Comparison of ENCODE assay signal across 7 mouse cellular contexts in the genomic region with DNA sequence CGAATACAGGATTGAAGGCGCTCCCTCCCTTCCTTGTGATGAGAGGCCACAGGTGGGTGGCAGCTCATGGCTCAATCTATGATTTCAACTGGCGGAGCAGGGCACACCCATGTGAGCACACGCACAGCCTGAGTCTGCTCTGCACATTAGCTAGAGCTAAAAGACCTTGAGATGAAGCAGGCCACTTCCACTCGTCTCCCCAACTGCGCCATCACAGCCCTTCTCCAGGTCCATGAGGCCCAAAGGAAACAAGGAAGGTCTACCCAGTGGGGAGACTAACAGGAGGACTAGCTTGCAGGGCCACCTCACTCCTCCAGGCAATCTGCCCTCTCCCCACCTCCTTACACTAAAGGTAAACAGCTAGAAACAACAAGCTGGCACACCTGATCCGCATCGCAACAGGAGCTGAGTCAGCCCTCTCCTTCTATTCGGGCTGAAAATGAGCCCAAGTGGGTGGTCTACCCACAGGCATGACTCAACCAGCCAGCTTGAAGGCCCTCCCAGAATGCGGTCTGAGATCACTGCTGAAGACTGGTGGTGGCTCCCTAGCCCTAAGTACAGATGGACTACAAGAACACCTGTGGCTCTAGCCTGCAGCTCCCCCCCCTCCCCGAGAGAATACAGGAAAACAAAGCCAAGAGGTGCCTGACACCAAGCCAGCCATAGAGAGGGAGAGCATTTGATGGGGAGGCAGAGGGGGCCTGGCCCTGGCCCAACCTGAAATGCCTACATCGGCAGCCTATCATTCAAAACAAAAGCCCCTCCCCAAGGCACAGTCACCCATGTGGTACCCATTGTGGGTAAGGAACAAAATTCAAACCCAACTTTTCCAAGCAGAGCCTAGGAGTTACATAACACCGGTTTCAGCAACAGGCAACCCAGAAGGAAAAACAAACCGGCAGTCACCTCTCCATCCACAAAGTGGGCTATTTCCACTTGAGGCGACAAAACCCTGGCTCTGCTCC. TPM values are rescaled to one million over a fixed set of nuclear protein-coding genes. Genes with fewer than 3 reads are reported as not detected.
DNase-seq lines count a peak whose midpoint lies in the region; ATAC-seq and TF ChIP-seq lines count a peak whose summit lies in the region.

No protein-coding gene starts in this region.

- peaks cover 34% of the 10 kb centered on the region; the same call in 1 of the 2 replicates for H3K36me3 ChIP-seq in lung, embryonic 14.5 days (ENCODE audit: insufficient read depth)
- H3K36me3 ChIP-seq in forebrain, embryonic 13.5 days (ENCODE audit: poor library complexity, severe bottlenecking), result peaks cover 41% of the 10 kb centered on the region
- peaks cover 50% of the 10 kb centered on the region for H3K36me3 ChIP-seq in liver, embryonic 13.5 days

- H3K27me3 ChIP-seq in lung, embryonic 14.5 days (ENCODE audit: insufficient read depth, low read length), result no peaks in the 10 kb centered on the region
- no peaks in the 10 kb centered on the region for H3K27me3 ChIP-seq in forebrain, embryonic 13.5 days
- H3K27me3 ChIP-seq in liver, embryonic 13.5 days, result no peaks in the 10 kb centered on the region

- no peak for ATAC-seq in lung, embryonic 14.5 days (ENCODE audit: insufficient read depth)
- ATAC-seq in forebrain, embryonic 13.5 days, result no peak
- no peak for ATAC-seq in liver, embryonic 13.5 days (ENCODE audit: low read depth)
- no peak for ATAC-seq in megakaryocyte progenitor cell, adult 5-6 weeks (replicated peaks; ENCODE audit: poor library complexity)

- TF ChIP-seq POLR2A in brain, embryonic 14.5 days (IDR thresholded peaks at IDR 0.05; ENCODE audit: borderline replicate concordance, extremely low read depth, insufficient read depth, insufficient read length, poor library complexity, severe bottlenecking), result no peak

- H3K4me3 ChIP-seq in lung, embryonic 14.5 days (ENCODE audit: low read depth, low read length), result peak overlapping the region; percentile 100
- peak overlapping the region; percentile 100 for H3K4me3 ChIP-seq in forebrain, embryonic 13.5 days
- H3K4me3 ChIP-seq in liver, embryonic 13.5 days (replicated peaks), result peak overlapping the region; percentile 90

- H3K4me2 ChIP-seq in lung, embryonic 14.5 days, result peak overlapping the region; percentile 100
- peak overlapping the region; percentile 96 for H3K4me2 ChIP-seq in forebrain, embryonic 13.5 days
- peak overlapping the region; percentile 89 for H3K4me2 ChIP-seq in liver, embryonic 13.5 days

- DNase-seq in lung, embryonic 14.5 days, result peak; percentile 28
- no peak for DNase-seq in lung, postnatal 25 days (ENCODE audit: low spot score)
- peak; percentile 28 for DNase-seq in brain, embryonic 14.5 days (ENCODE audit: low read depth)
- DNase-seq in liver, embryonic 13.5 days, result no peak
- DNase-seq in gastrocnemius, postnatal 4 days (ENCODE audit: low spot score in 2 of 2), result no peak

- no peak overlapping the region; the same call in 1 of the 2 replicates for H3K27ac ChIP-seq in lung, embryonic 14.5 days (ENCODE audit: low read depth)
- no peak overlapping the region for H3K27ac ChIP-seq in forebrain, embryonic 13.5 days
- H3K27ac ChIP-seq in liver, embryonic 13.5 days, result peak overlapping the region; percentile 97

- peaks cover 17% of the 10 kb centered on the region for H3K4me1 ChIP-seq in lung, embryonic 14.5 days (ENCODE audit: insufficient read depth)
- peaks cover 56% of the 10 kb centered on the region for H3K4me1 ChIP-seq in forebrain, embryonic 13.5 days
- peaks cover 88% of the 10 kb centered on the region for H3K4me1 ChIP-seq in liver, embryonic 13.5 days (replicated peaks)

- peak overlapping the region; percentile 97 for H3K9ac ChIP-seq in lung, embryonic 14.5 days
- peak overlapping the region; percentile 99 for H3K9ac ChIP-seq in forebrain, embryonic 13.5 days
- peak overlapping the region; percentile 99 for H3K9ac ChIP-seq in liver, embryonic 13.5 days

- H3K9me3 ChIP-seq in lung, embryonic 14.5 days (ENCODE audit: low read depth, low read length), result no peaks in the 10 kb centered on the region
- no peaks in the 10 kb centered on the region for H3K9me3 ChIP-seq in forebrain, embryonic 13.5 days (replicated peaks)
- H3K9me3 ChIP-seq in liver, embryonic 13.5 days (replicated peaks), result no peaks in the 10 kb centered on the region

- 32% methylated on average over 15 of the region's 15 CpGs for WGBS in lung, embryonic 14.5 days
- WGBS in forebrain, embryonic 13.5 days, result 57% methylated on average over 15 of the region's 15 CpGs
- 32% methylated on average over 15 of the region's 15 CpGs for WGBS in liver, embryonic 13.5 days (ENCODE audit: insufficient replicate concordance)

- no peak for TF ChIP-seq CTCF in lung, embryonic 14.5 days (IDR thresholded peaks at IDR 0.05; ENCODE audit: low read depth)
- no peak for TF ChIP-seq CTCF in brain, embryonic 14.5 days (IDR thresholded peaks at IDR 0.05; ENCODE audit: borderline replicate concordance, extremely low read depth, insufficient read depth, insufficient read length)

RNA-seq across cellular contexts. Expression of a gene that starts 1.8 kb away (rescaled TPM):
- 23.3 and 27.2 TPM in 2 replicates for polyA plus RNA-seq in lung, embryonic 14.5 days (2014; fragmentation: Nextera tagmentation; extraction: Ambion mirVana)
- 20.5 and 40.3 TPM in 2 replicates for polyA plus RNA-seq in brain, embryonic 14.5 days (2012; rRNA removed)
- 14.2 and 16.3 TPM in 2 replicates for polyA plus RNA-seq in forebrain, embryonic 13.5 days (2015; fragmentation: Nextera tagmentation; extraction: Ambion mirVana)
- 11.5 and 12.8 TPM in 2 replicates for polyA plus RNA-seq in liver, embryonic 13.5 days (2015; fragmentation: Nextera tagmentation; extraction: Ambion mirVana)
- total RNA-seq in megakaryocyte progenitor cell, adult 5-6 weeks (2015), result 13.9 and 15.3 TPM in 2 replicates
- 32.3 and 32.5 TPM in 2 replicates for total RNA-seq in megakaryocyte progenitor cell, adult 5-6 weeks (2017)
- total RNA-seq in gastrocnemius, postnatal 4 days (2021), result 10 to 100 TPM; 45.0 to 47.9 TPM

RNA-seq across cellular contexts. Expression of a gene that starts 21.7 kb away (rescaled TPM):
- 2.4 and 4.2 TPM in 2 replicates for polyA plus RNA-seq in lung, embryonic 14.5 days (2014; fragmentation: Nextera tagmentation; extraction: Ambion mirVana)
- polyA plus RNA-seq in brain, embryonic 14.5 days (2012; rRNA removed), result 10.2 and 12.5 TPM in 2 replicates
- 0.89 and 2.5 TPM in 2 replicates for polyA plus RNA-seq in forebrain, embryonic 13.5 days (2015; fragmentation: Nextera tagmentation; extraction: Ambion mirVana)
- polyA plus RNA-seq in liver, embryonic 13.5 days (2015; fragmentation: Nextera tagmentation; extraction: Ambion mirVana), result 0.17 and 0.29 TPM in 2 replicates
- not detected in 2 replicates for total RNA-seq in megakaryocyte progenitor cell, adult 5-6 weeks (2015)
- not detected in 2 replicates for total RNA-seq in megakaryocyte progenitor cell, adult 5-6 weeks (2017)
- 1 to 10 TPM; 3.5 to 4.0 TPM for total RNA-seq in gastrocnemius, postnatal 4 days (2021)

RNA-seq across cellular contexts. Expression of a gene that starts 22.0 kb away (rescaled TPM):
- polyA plus RNA-seq in lung, embryonic 14.5 days (2014; fragmentation: Nextera tagmentation; extraction: Ambion mirVana), result 0.43 and 0.53 TPM in 2 replicates
- polyA plus RNA-seq in brain, embryonic 14.5 days (2012; rRNA removed), result 0.12 and 0.64 TPM in 2 replicates
- polyA plus RNA-seq in forebrain, embryonic 13.5 days (2015; fragmentation: Nextera tagmentation; extraction: Ambion mirVana), result 0.18 and 0.35 TPM in 2 replicates
- 0.48 and 0.58 TPM in 2 replicates for polyA plus RNA-seq in liver, embryonic 13.5 days (2015; fragmentation: Nextera tagmentation; extraction: Ambion mirVana)
- not detected in 2 replicates for total RNA-seq in megakaryocyte progenitor cell, adult 5-6 weeks (2015)
- 0.07 TPM in 1 of 2 replicates, not detected in the other for total RNA-seq in megakaryocyte progenitor cell, adult 5-6 weeks (2017)
- total RNA-seq in gastrocnemius, postnatal 4 days (2021), result 1 to 10 TPM; 4.6 to 9.3 TPM

RNA-seq across cellular contexts. Expression of a gene that starts 35.7 kb away (rescaled TPM):
- 2.7 and 3.6 TPM in 2 replicates for polyA plus RNA-seq in lung, embryonic 14.5 days (2014; fragmentation: Nextera tagmentation; extraction: Ambion mirVana)
- 34.1 and 45.1 TPM in 2 replicates for polyA plus RNA-seq in brain, embryonic 14.5 days (2012; rRNA removed)
- polyA plus RNA-seq in forebrain, embryonic 13.5 days (2015; fragmentation: Nextera tagmentation; extraction: Ambion mirVana), result 18.2 and 20.1 TPM in 2 replicates
- 0.15 and 0.30 TPM in 2 replicates for polyA plus RNA-seq in liver, embryonic 13.5 days (2015; fragmentation: Nextera tagmentation; extraction: Ambion mirVana)
- not detected in 2 replicates for total RNA-seq in megakaryocyte progenitor cell, adult 5-6 weeks (2015)
- not detected in 2 replicates for total RNA-seq in megakaryocyte progenitor cell, adult 5-6 weeks (2017)
- total RNA-seq in gastrocnemius, postnatal 4 days (2021), result 10 to 100 TPM; 23.1 to 24.4 TPM

RNA-seq across cellular contexts. Expression of a gene that starts 49.0 kb away (rescaled TPM):
- 286 and 303 TPM in 2 replicates for polyA plus RNA-seq in lung, embryonic 14.5 days (2014; fragmentation: Nextera tagmentation; extraction: Ambion mirVana)
- 263 and 350 TPM in 2 replicates for polyA plus RNA-seq in brain, embryonic 14.5 days (2012; rRNA removed)
- 268 and 274 TPM in 2 replicates for polyA plus RNA-seq in forebrain, embryonic 13.5 days (2015; fragmentation: Nextera tagmentation; extraction: Ambion mirVana)
- polyA plus RNA-seq in liver, embryonic 13.5 days (2015; fragmentation: Nextera tagmentation; extraction: Ambion mirVana), result 170 and 197 TPM in 2 replicates
- total RNA-seq in megakaryocyte progenitor cell, adult 5-6 weeks (2015), result 214 and 223 TPM in 2 replicates
- 129 and 151 TPM in 2 replicates for total RNA-seq in megakaryocyte progenitor cell, adult 5-6 weeks (2017)
- 100 to 1,000 TPM; 168 to 177 TPM for total RNA-seq in gastrocnemius, postnatal 4 days (2021)

Comparison
In these comparisons a context has a peak if more than half of its experiments do, and no peak if none do; other contexts are left out.
1. DNase-seq: peak in lung, embryonic 14.5 days (single experiment) and brain, embryonic 14.5 days (single experiment); none in lung, postnatal 25 days (single experiment), liver, embryonic 13.5 days (single experiment) and gastrocnemius, postnatal 4 days (0 of 2).
2. Peak in every context shown above with its lines, with median percentiles within 50 percentile points of each other: H3K4me2 ChIP-seq, H3K4me3 ChIP-seq and H3K9ac ChIP-seq.